Mouse (Mus musculus) heart, postnatal 0 days (tissue): ENCODE results near the gene Casq2.
A peak's percentile ranks its signal among the peaks of the same experiment; 100 is the strongest.

ENCODE experiments used
- CTCF ChIP-seq: IDR thresholded peaks from 2 replicates; pipeline ENCODE4 v1.5.1; 2016; ENCODE audit warnings: antibody characterized with exemption, control low read depth, low read depth
- EP300 ChIP-seq: IDR thresholded peaks from 2 replicates; pipeline ENCODE4 v1.6.1; 2016; ENCODE audit warnings: antibody characterized with exemption, low read depth

GRCm38 (mm10) chr3:102122046-102122445 is 35.8 kb downstream of the Casq2 start:
- TF ChIP-seq CTCF: peak; percentile 51
- TF ChIP-seq EP300: no peak
